Mouse (Mus musculus) MEL (cell line): Measurements from ENCODE around the gene Wdr59. TPM values are rescaled to one million over a fixed set of nuclear protein-coding genes. Genes with fewer than 3 reads are reported as not detected.

ENCODE experiments used
- DNase-seq: peaks from one replicate; pipeline ENCODE4 v3.0.0; 2011; ENCODE audit warnings: low read depth, low spot score
- H3K27ac ChIP-seq: 2 replicates; pipeline ENCODE4 v1.5.1; 2012; ENCODE audit warnings: low read depth, mild to moderate bottlenecking, control low read depth, low read length, moderate library complexity; ENCODE audit not compliant: control insufficient read depth
- H3K27me3 ChIP-seq, 2 experiments: fragments of 150-350 bp in 1 of 2; sonication (generic) in 1 of 2; 2 replicates each; pipeline ENCODE4 v1.6.1; 2012; ENCODE audit warnings: low read length in 2 of 2, mild to moderate bottlenecking in 2 of 2, improper control_type of control experiment in 1 of 2, moderate library complexity in 1 of 2; ENCODE audit not compliant: insufficient read depth in 2 of 2, control insufficient read depth in 1 of 2
- H3K36me3 ChIP-seq, 2 experiments: 2 replicates each; pipeline ENCODE4 v1.6.1; 2012 to 2014; ENCODE audit warnings: low read length in 2 of 2, improper control_type of control experiment in 1 of 2, inconsistent platforms in 1 of 2, mild to moderate bottlenecking in 1 of 2; ENCODE audit not compliant: insufficient read depth in 2 of 2, control insufficient read depth in 1 of 2
- H3K4me1 ChIP-seq, 2 experiments: fragments of 150-350 bp in 1 of 2; sonication (generic) in 1 of 2; 2 replicates each; pipeline ENCODE4 v1.6.1; 2012; ENCODE audit warnings: low read length in 2 of 2, improper control_type of control experiment in 1 of 2, mild to moderate bottlenecking in 1 of 2; ENCODE audit not compliant: insufficient read depth in 2 of 2, control insufficient read depth in 1 of 2
- H3K4me3 ChIP-seq, 2 experiments: fragments of 150-350 bp in 1 of 2; sonication (generic) in 1 of 2; 2 replicates each; pipeline ENCODE4 v1.5.1; 2012; ENCODE audit warnings: low read depth in 2 of 2, low read length in 2 of 2, mild to moderate bottlenecking in 2 of 2, moderate library complexity in 2 of 2, control low read depth in 1 of 2, improper control_type of control experiment in 1 of 2; ENCODE audit not compliant: control insufficient read depth in 1 of 2, insufficient read depth in 1 of 2
- H3K79me2 ChIP-seq: 2 replicates; pipeline ENCODE4 v1.6.1; 2012; ENCODE audit warnings: mild to moderate bottlenecking, low read length, moderate library complexity; ENCODE audit not compliant: control insufficient read depth, poor library complexity, insufficient read depth
- H3K9ac ChIP-seq: 2 replicates; pipeline ENCODE4 v1.6.1; 2012; ENCODE audit warnings: low read depth, mild to moderate bottlenecking, control low read depth, low read length, moderate library complexity; ENCODE audit not compliant: control insufficient read depth, poor library complexity, severe bottlenecking
- H3K9me3 ChIP-seq: fragments of 150-350 bp; sonication (generic); replicated peaks from 2 replicates; pipeline ENCODE4 v1.6.1; 2012; ENCODE audit warnings: mild to moderate bottlenecking, low read length, improper control_type of control experiment, moderate library complexity; ENCODE audit not compliant: insufficient read depth
- CHD1 ChIP-seq: IDR thresholded peaks from 2 replicates; pipeline ENCODE4 v1.6.1; 2012; ENCODE audit warnings: low read depth, mild to moderate bottlenecking, inconsistent platforms, low read length, improper control_type of control experiment
- CTCF ChIP-seq, 3 experiments: IDR thresholded peaks in 2 of 3; conservative IDR thresholded peaks in 1 of 3; 2 replicates each; pipeline ENCODE4 v1.5.1; 2011 to 2012; ENCODE audit warnings: low read length in 3 of 3, low read depth in 2 of 3, mild to moderate bottlenecking in 2 of 3, improper control_type of control experiment in 1 of 3, inconsistent platforms in 1 of 3, mixed read lengths in 1 of 3, moderate library complexity in 1 of 3; ENCODE audit not compliant: control insufficient read depth in 1 of 3, insufficient read depth in 1 of 3, poor library complexity in 1 of 3, severe bottlenecking in 1 of 3
- E2F4 ChIP-seq: IDR thresholded peaks from 2 replicates; pipeline ENCODE4 v1.6.1; 2011; ENCODE audit warnings: low read depth, low read length, improper control_type of control experiment, borderline replicate concordance
- EP300 ChIP-seq, 2 experiments: IDR thresholded peaks; 2 replicates each; pipeline ENCODE4 v1.6.1; 2011; ENCODE audit warnings: improper control_type of control experiment in 2 of 2, low read length in 2 of 2, low read depth in 1 of 2, mild to moderate bottlenecking in 1 of 2
- ETS1 ChIP-seq: IDR thresholded peaks from 2 replicates; pipeline ENCODE4 v1.6.1; 2012; ENCODE audit warnings: low read depth, mild to moderate bottlenecking, inconsistent platforms, low read length, improper control_type of control experiment, moderate library complexity
- GABPA ChIP-seq: IDR thresholded peaks from 2 replicates; pipeline ENCODE4 v1.6.1; 2012; ENCODE audit warnings: low read depth, mild to moderate bottlenecking, inconsistent platforms, low read length, improper control_type of control experiment, moderate library complexity
- HCFC1 ChIP-seq: IDR thresholded peaks from 2 replicates; pipeline ENCODE4 v1.6.1; 2012; ENCODE audit warnings: low read depth, mild to moderate bottlenecking, inconsistent platforms, low read length, improper control_type of control experiment, moderate library complexity
- JUND ChIP-seq: IDR thresholded peaks from 2 replicates; pipeline ENCODE4 v1.6.1; 2011; ENCODE audit warnings: low read depth, mild to moderate bottlenecking, improper control_type of control experiment, low read length
- MAX ChIP-seq: IDR thresholded peaks from 2 replicates; pipeline ENCODE4 v1.6.1; 2011; ENCODE audit warnings: low read length, improper control_type of control experiment
- MXI1 ChIP-seq: IDR thresholded peaks from 2 replicates; pipeline ENCODE4 v1.6.1; 2011; ENCODE audit warnings: mild to moderate bottlenecking, low read depth, low read length, improper control_type of control experiment
- MYB ChIP-seq: IDR thresholded peaks from 2 replicates; pipeline ENCODE4 v1.6.1; 2011; ENCODE audit warnings: mild to moderate bottlenecking, low read depth, low read length, improper control_type of control experiment
- MYC ChIP-seq: IDR thresholded peaks from 2 replicates; pipeline ENCODE4 v1.6.1; 2011; ENCODE audit warnings: low read depth, mild to moderate bottlenecking, low read length, improper control_type of control experiment, moderate library complexity
- POLR2AphosphoS2 ChIP-seq: IDR thresholded peaks from 2 replicates; pipeline ENCODE4 v1.6.1; 2011; ENCODE audit warnings: low read length, improper control_type of control experiment
- POLR2AphosphoS5 ChIP-seq: IDR thresholded peaks from 2 replicates; pipeline ENCODE4 v1.6.1; 2012; ENCODE audit warnings: low read depth, borderline replicate concordance, mild to moderate bottlenecking, inconsistent platforms, low read length, moderate library complexity, mixed read lengths
- RAD21 ChIP-seq: IDR thresholded peaks from 2 replicates; pipeline ENCODE4 v1.6.1; 2011; ENCODE audit warnings: mild to moderate bottlenecking, low read depth, low read length, improper control_type of control experiment
- RCOR1 ChIP-seq: IDR thresholded peaks from 2 replicates; pipeline ENCODE4 v1.6.1; 2012; ENCODE audit warnings: low read depth, mild to moderate bottlenecking, inconsistent platforms, low read length, improper control_type of control experiment
- SMC3 ChIP-seq: IDR thresholded peaks from 2 replicates; pipeline ENCODE4 v1.6.1; 2011; ENCODE audit warnings: low read depth, low read length, improper control_type of control experiment
- TAL1 ChIP-seq: IDR thresholded peaks from 2 replicates; pipeline ENCODE4 v1.6.1; 2012; ENCODE audit warnings: mild to moderate bottlenecking, inconsistent platforms, low read length, moderate library complexity, mixed read lengths
- USF1 ChIP-seq: IDR thresholded peaks from 2 replicates; pipeline ENCODE4 v1.6.1; 2014; ENCODE audit warnings: low read depth, mild to moderate bottlenecking, inconsistent platforms, low read length, improper control_type of control experiment, moderate library complexity
- ZKSCAN1 ChIP-seq: IDR thresholded peaks from 2 replicates; pipeline ENCODE4 v1.6.1; 2012; ENCODE audit warnings: low read depth, mild to moderate bottlenecking, inconsistent platforms, low read length, improper control_type of control experiment, moderate library complexity
- ZMIZ1 ChIP-seq: IDR thresholded peaks from 2 replicates; pipeline ENCODE4 v1.6.1; 2012; ENCODE audit warnings: low read depth, mild to moderate bottlenecking, inconsistent platforms, low read length, improper control_type of control experiment, moderate library complexity
- polyA plus RNA-seq, 2 experiments: library from polyadenylated mRNA; stranded (reverse) in 1 of 2; unstranded in 1 of 2; fragments of >175 nt in 1 of 2; fragments of >200 nt in 1 of 2; gene quantifications; 2 replicates each; pipeline versions ENCODE4 v1.2.1 to v1.2.4; 2012; ENCODE audit warnings: low replicate concordance in 2 of 2, low read depth in 1 of 2; ENCODE audit not compliant: insufficient read length in 2 of 2, insufficient read depth in 1 of 2, missing spikeins in 1 of 2
- total RNA-seq: library from RNA; depleted of rRNA; stranded (reverse); fragments of 300-350 nt; gene quantifications from 2 replicates; pipeline ENCODE4 v1.2.3, GENCODE M21; 2012; rRNA removed

Gene Wdr59
- total and polyA plus RNA-seq, 3 experiments: 6.5 to 16.6 TPM; not detected in 1

- peaks cover 4 to 6% of the 10 kb centered on the region in 2 experiments; a peak in 3 of 4 replicates for H3K27me3 ChIP-seq
Measured at GRCm38 (mm10) chr8:111417222-111417621, 104.7 kb downstream of the Wdr59 start.

GRCm38 (mm10) chr8:111403391-111403790, 118.5 kb downstream of the Wdr59 start:
- Histone ChIP-seq H3K9ac (no peak overlapping the region), H3K27me3 (peaks cover 10 to 18% of the 10 kb centered on the region in 2 experiments), H3K4me3 (no peak overlapping the region), H3K36me3 (no peaks in the 10 kb centered on the region), H3K4me1 (no peaks in the 10 kb centered on the region), H3K79me2 (no peaks in the 10 kb centered on the region), H3K9me3 (no peaks in the 10 kb centered on the region), H3K27ac (no peak overlapping the region)
- peak; percentile 59 for DNase-seq
- TF ChIP-seq CTCF (IDR thresholded peaks at IDR 0.05 in 2 of 3, conservative IDR thresholded peaks at IDR 0.05 in 1 of 3; ENCODE audit: control insufficient read depth in 1 of 3, insufficient read depth in 1 of 3, low read depth in 2 of 3, low read length in 3 of 3, poor library complexity in 1 of 3, severe bottlenecking in 1 of 3) (peak; percentile 29 to 65 (median 65)), MAX (peak; percentile 56; the same call in 1 of the 2 replicates), POLR2AphosphoS5 (no peak), ETS1 (no peak), RAD21 (peak; percentile 29), CHD1 (no peak), TAL1 (no peak), ZMIZ1 (no peak), SMC3 (peak; percentile 67), E2F4 (no peak), MYC (0 out of 2 replicates have a peak, but pooled peaks have one; percentile 52)

More at GRCm38 (mm10) chr8:111417222-111417621, 104.7 kb downstream of the Wdr59 start:
- H3K9ac ChIP-seq: no peak overlapping the region
- DNase-seq: no peak
- no peak for TF ChIP-seq POLR2AphosphoS5
- no peak for TF ChIP-seq EP300 (IDR thresholded peaks at IDR 0.05; ENCODE audit: low read depth in 1 of 2, low read length in 2 of 2)
- no peak for TF ChIP-seq MXI1
- TF ChIP-seq GABPA: no peak
- TF ChIP-seq CHD1: no peak
- no peak for TF ChIP-seq RAD21
- TF ChIP-seq POLR2AphosphoS2: no peak
- no peak for TF ChIP-seq RCOR1
- no peak for TF ChIP-seq USF1
- no peak for TF ChIP-seq HCFC1
- no peak for TF ChIP-seq MYB
- TF ChIP-seq MYC: no peak
- no peak for TF ChIP-seq JUND
- TF ChIP-seq ZKSCAN1: no peak
- H3K79me2 ChIP-seq: no peaks in the 10 kb centered on the region
- H3K36me3 ChIP-seq: no peaks in the 10 kb centered on the region; a peak in 1 of 4 replicates
- H3K4me3 ChIP-seq: no peak overlapping the region
- 0 out of 4 replicates have a peak, but pooled peaks cover 0 to 2% of the 10 kb centered on the region in 2 experiments for H3K4me1 ChIP-seq
- no peaks in the 10 kb centered on the region for H3K9me3 ChIP-seq
- no peak overlapping the region for H3K27ac ChIP-seq

Other genes starting within 250 kb of the Wdr59 start
- gene Rfwd3, start 221.9 kb downstream of the Wdr59 start, total RNA-seq: 54.2 and 59.3 TPM in 2 replicates
- 10 to 100 TPM in 1 of 2 experiments, not detected in 1; 63.2 TPM for gene Rfwd3, start 221.9 kb downstream of the Wdr59 start, polyA plus RNA-seq
- 9.3 and 12.1 TPM in 2 replicates for gene Mlkl, start 183.9 kb downstream of the Wdr59 start, total RNA-seq
- gene Mlkl, start 183.9 kb downstream of the Wdr59 start, polyA plus RNA-seq: 10 to 100 TPM in 1 of 2 experiments, not detected in 1; 20.1 TPM
- not detected in 2 replicates for gene Fa2h, start 128.3 kb downstream of the Wdr59 start, total RNA-seq
- gene Fa2h, start 128.3 kb downstream of the Wdr59 start, polyA plus RNA-seq: not detected
- gene Znrf1, start 14.0 kb upstream of the Wdr59 start, total RNA-seq: 16.6 and 18.4 TPM in 2 replicates
- gene Znrf1, start 14.0 kb upstream of the Wdr59 start, polyA plus RNA-seq: 10 to 100 TPM in 1 of 2 experiments, not detected in 1; 36.0 TPM
- gene Ldhd, start 108.3 kb upstream of the Wdr59 start, total RNA-seq: 0.03 and 0.04 TPM in 2 replicates
- gene Ldhd, start 108.3 kb upstream of the Wdr59 start, polyA plus RNA-seq: not detected
- 12.0 and 12.2 TPM in 2 replicates for gene Zfp1, start 121.3 kb upstream of the Wdr59 start, total RNA-seq
- 10 to 100 TPM in 1 of 2 experiments, not detected in 1; 12.4 TPM for gene Zfp1, start 121.3 kb upstream of the Wdr59 start, polyA plus RNA-seq
- not detected in 2 replicates for gene Ctrb1, start 168.9 kb upstream of the Wdr59 start, total RNA-seq
- not detected for gene Ctrb1, start 168.9 kb upstream of the Wdr59 start, polyA plus RNA-seq
- gene Bcar1, start 221.7 kb upstream of the Wdr59 start, total RNA-seq: 6.5 and 7.5 TPM in 2 replicates
- 10 to 100 TPM in 1 of 2 experiments, not detected in 1; 17.4 TPM for gene Bcar1, start 221.7 kb upstream of the Wdr59 start, polyA plus RNA-seq